Mouse (Mus musculus) hindbrain, embryonic 11.5 days (tissue): ENCODE measurements at regions not wholly inside any gene's neighbourhood (a gene's known extent, or its start where the extent isn't known, plus 50 kb on each side); places are given as distances from the start of the nearest gene placed in this dataset.

Experiments
- ATAC-seq: fragments of 200-750 bp; cut with Nextera tagmentation; 2 replicates; pipeline ENCODE4 v1.8.0; 2017; ENCODE audit warnings: mild to moderate bottlenecking, moderate TSS enrichment, moderate library complexity; ENCODE audit not compliant: low FRiP score
- DNase-seq: peaks from one replicate; pipeline ENCODE4 v3.0.0-alpha.2; 2015; ENCODE audit warnings: low spot score
- H3K27ac ChIP-seq: fragments of 300-500 bp; sonication (generic); 2 replicates; pipeline ENCODE4 v1.5.1; 2014; ENCODE audit warnings: mild to moderate bottlenecking, low read depth, low read length
- H3K27me3 ChIP-seq: fragments of 300-500 bp; sonication (generic); 2 replicates; pipeline ENCODE4 v1.6.1; 2014; ENCODE audit warnings: mild to moderate bottlenecking, low read length, moderate library complexity, mixed read lengths; ENCODE audit not compliant: control insufficient read depth, insufficient read depth
- H3K36me3 ChIP-seq: fragments of 300-500 bp; sonication (generic); 2 replicates; pipeline ENCODE4 v1.6.1; 2014; ENCODE audit warnings: mild to moderate bottlenecking, low read length, moderate library complexity, mixed read lengths; ENCODE audit not compliant: control insufficient read depth, insufficient read depth
- H3K4me1 ChIP-seq: fragments of 300-500 bp; sonication (generic); replicated peaks from 2 replicates; pipeline ENCODE4 v1.6.1; 2014; ENCODE audit warnings: low read length, mixed read lengths; ENCODE audit not compliant: control insufficient read depth, insufficient read depth
- H3K4me2 ChIP-seq: fragments of 300-500 bp; sonication (generic); replicated peaks from 2 replicates; pipeline ENCODE4 v1.6.1; 2014; ENCODE audit warnings: mild to moderate bottlenecking, low read depth, low read length
- H3K4me3 ChIP-seq: fragments of 300-500 bp; sonication (generic); 2 replicates; pipeline ENCODE4 v1.5.1; 2014; ENCODE audit warnings: low read depth, low read length
- H3K9ac ChIP-seq: fragments of 300-500 bp; sonication (generic); 2 replicates; pipeline ENCODE4 v1.6.1; 2014; ENCODE audit warnings: low read depth, low read length
- H3K9me3 ChIP-seq: fragments of 300-500 bp; sonication (generic); 2 replicates; pipeline ENCODE4 v1.6.1; 2016; ENCODE audit warnings: low read length; ENCODE audit not compliant: control insufficient read depth
- WGBS: fragments of 180-500 bp; shearing (Covaris S2); extraction: QIAGEN DNeasy Blood & Tissue Kit; methylation state at CpG from one replicate; pipeline ENCODE4 v1.1.7; 2014; 5-methylcytosine and 5-hydroxymethylcytosine counted together

- Histone ChIP-seq H3K4me2 (no peak overlapping the region), H3K27me3 (no peaks in the 10 kb centered on the region), H3K4me1 (no peaks in the 10 kb centered on the region), H3K9me3 (no peaks in the 10 kb centered on the region), H3K36me3 (no peaks in the 10 kb centered on the region), H3K27ac (no peak overlapping the region), H3K4me3 (no peak overlapping the region), H3K9ac (no peak overlapping the region)
- peak; percentile 73; the same call in 1 of the 2 replicates for ATAC-seq
- DNase-seq, result no peak
These were observed 178.2 kb upstream of the Klhl1 start for GRCm38 (mm10) chr14:96697086-96697485.

GRCm38 (mm10) chr14:96690923-96691322, 172.0 kb upstream of the Klhl1 start:
- DNase-seq, result no peak
- H3K9ac ChIP-seq, result no peak overlapping the region
- H3K4me1 ChIP-seq, result no peaks in the 10 kb centered on the region
- no peaks in the 10 kb centered on the region for H3K9me3 ChIP-seq
- no peak overlapping the region for H3K4me3 ChIP-seq
- H3K36me3 ChIP-seq, result no peaks in the 10 kb centered on the region
- 76% methylated on average over 1 of the region's 1 CpGs for WGBS
- no peak for ATAC-seq
- no peaks in the 10 kb centered on the region for H3K27me3 ChIP-seq
- no peak overlapping the region for H3K4me2 ChIP-seq
- H3K27ac ChIP-seq, result no peak overlapping the region

- Histone ChIP-seq H3K27ac (no peak overlapping the region), H3K9me3 (no peaks in the 10 kb centered on the region), H3K9ac (no peak overlapping the region), H3K36me3 (no peaks in the 10 kb centered on the region), H3K4me1 (no peaks in the 10 kb centered on the region), H3K27me3 (no peaks in the 10 kb centered on the region), H3K4me3 (no peak overlapping the region), H3K4me2 (no peak overlapping the region)
- no peak for DNase-seq
- 80% methylated on average over 5 of the region's 5 CpGs for WGBS
- no peak for ATAC-seq
These were observed 165.0 kb upstream of the Klhl1 start for GRCm38 (mm10) chr14:96683943-96684342.

GRCm38 (mm10) chr14:96681740-96682139, 162.8 kb upstream of the Klhl1 start:
- DNase-seq (no peak), ATAC-seq (no peak)
- Histone ChIP-seq H3K4me1 (no peaks in the 10 kb centered on the region), H3K4me3 (no peak overlapping the region), H3K27ac (no peak overlapping the region), H3K9ac (no peak overlapping the region), H3K9me3 (no peaks in the 10 kb centered on the region), H3K36me3 (no peaks in the 10 kb centered on the region), H3K4me2 (no peak overlapping the region), H3K27me3 (no peaks in the 10 kb centered on the region)
- 81% methylated on average over 3 of the region's 3 CpGs for WGBS

GRCm38 (mm10) chr14:96676213-96676612, 157.3 kb upstream of the Klhl1 start:
- Histone ChIP-seq H3K27ac (no peak overlapping the region), H3K27me3 (no peaks in the 10 kb centered on the region), H3K9ac (no peak overlapping the region), H3K36me3 (no peaks in the 10 kb centered on the region), H3K9me3 (no peaks in the 10 kb centered on the region), H3K4me1 (no peaks in the 10 kb centered on the region), H3K4me2 (no peak overlapping the region), H3K4me3 (no peak overlapping the region)
- no peak for ATAC-seq
- DNase-seq, result no peak
- WGBS, result 86% methylated on average over 1 of the region's 1 CpGs

- Histone ChIP-seq H3K36me3 (no peaks in the 10 kb centered on the region), H3K27me3 (no peaks in the 10 kb centered on the region), H3K9ac (no peak overlapping the region), H3K9me3 (no peaks in the 10 kb centered on the region), H3K4me2 (no peak overlapping the region), H3K4me1 (no peaks in the 10 kb centered on the region), H3K27ac (no peak overlapping the region), H3K4me3 (no peak overlapping the region)
- 83% methylated on average over 2 of the region's 2 CpGs for whole genome bisulfite sequencing
- DNase-seq (no peak), ATAC-seq (no peak)
These were observed 149.7 kb upstream of the Klhl1 start for GRCm38 (mm10) chr14:96668635-96669034.

- no peak for ATAC-seq
- H3K9me3 ChIP-seq, result no peaks in the 10 kb centered on the region
- H3K36me3 ChIP-seq, result no peaks in the 10 kb centered on the region
- H3K9ac ChIP-seq, result no peak overlapping the region
- no peaks in the 10 kb centered on the region for H3K4me1 ChIP-seq
- H3K4me2 ChIP-seq, result no peak overlapping the region
- H3K27ac ChIP-seq, result no peak overlapping the region
- DNase-seq, result no peak
- WGBS, result 97% methylated on average over 1 of the region's 1 CpGs
- no peak overlapping the region for H3K4me3 ChIP-seq
- no peaks in the 10 kb centered on the region for H3K27me3 ChIP-seq
These were observed 137.6 kb upstream of the Klhl1 start for GRCm38 (mm10) chr14:96656500-96656899.

- Histone ChIP-seq H3K9me3 (no peaks in the 10 kb centered on the region), H3K27me3 (no peaks in the 10 kb centered on the region), H3K9ac (no peak overlapping the region), H3K4me3 (no peak overlapping the region), H3K36me3 (no peaks in the 10 kb centered on the region), H3K27ac (no peak overlapping the region), H3K4me2 (no peak overlapping the region), H3K4me1 (no peaks in the 10 kb centered on the region)
- no peak for DNase-seq
- ATAC-seq, result no peak
- WGBS, result 78% methylated on average over 2 of the region's 2 CpGs
These were observed 111.4 kb upstream of the Klhl1 start for GRCm38 (mm10) chr14:96630291-96630690.

GRCm38 (mm10) chr14:96606736-96607135, 87.8 kb upstream of the Klhl1 start:
- Histone ChIP-seq H3K4me2 (no peak overlapping the region), H3K4me3 (no peak overlapping the region), H3K36me3 (no peaks in the 10 kb centered on the region), H3K27me3 (no peaks in the 10 kb centered on the region), H3K9ac (no peak overlapping the region), H3K9me3 (no peaks in the 10 kb centered on the region), H3K27ac (no peak overlapping the region), H3K4me1 (no peaks in the 10 kb centered on the region)
- WGBS, result 79% methylated on average over 4 of the region's 4 CpGs
- DNase-seq (no peak), ATAC-seq (no peak)
